Mouse (Mus musculus): Measurements from ENCODE around the gene Pum3. TPM values are rescaled to one million over a fixed set of nuclear protein-coding genes. Genes with fewer than 3 reads are reported as not detected.
"Not testable (repeated sequence)": the region's sequence is repeated elsewhere in the genome, so short reads cannot be mapped to it uniquely, and the experiment has no call there.

Gene Pum3
- polyA plus RNA-seq, 1 experiment = 20.0 TPM

- DNase-seq (ENCODE audit: low spot score) = no peak
Observed at GRCm38 (mm10) chr19:27392431-27392830, 37.2 kb downstream of the Pum3 start.

GRCm38 (mm10) chr19:27391344-27391743, 38.3 kb downstream of the Pum3 start:
- DNase-seq (ENCODE audit: low spot score) = no peak

DNA sequence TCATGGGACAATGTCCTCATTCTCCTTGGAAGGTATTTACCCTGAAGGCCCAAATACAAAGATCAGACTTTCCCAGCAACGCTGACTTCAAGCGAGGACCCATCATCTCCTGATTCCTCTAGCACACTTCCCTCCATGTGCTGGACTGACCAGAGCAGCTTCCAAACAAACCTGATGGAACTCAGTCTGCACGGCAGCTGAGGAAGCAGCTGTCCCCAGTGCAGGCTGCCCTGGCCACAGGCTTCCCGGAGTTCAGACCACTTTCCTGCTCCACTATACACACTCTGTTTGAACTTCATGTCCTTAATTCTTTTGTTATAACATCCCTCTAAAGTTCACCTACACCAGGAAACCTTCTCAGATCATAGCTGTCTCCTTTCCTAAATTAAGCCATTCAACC, 40.1 kb downstream of the Pum3 start:
- DNase-seq (ENCODE audit: low spot score) = not testable (repeated sequence)

DNA sequence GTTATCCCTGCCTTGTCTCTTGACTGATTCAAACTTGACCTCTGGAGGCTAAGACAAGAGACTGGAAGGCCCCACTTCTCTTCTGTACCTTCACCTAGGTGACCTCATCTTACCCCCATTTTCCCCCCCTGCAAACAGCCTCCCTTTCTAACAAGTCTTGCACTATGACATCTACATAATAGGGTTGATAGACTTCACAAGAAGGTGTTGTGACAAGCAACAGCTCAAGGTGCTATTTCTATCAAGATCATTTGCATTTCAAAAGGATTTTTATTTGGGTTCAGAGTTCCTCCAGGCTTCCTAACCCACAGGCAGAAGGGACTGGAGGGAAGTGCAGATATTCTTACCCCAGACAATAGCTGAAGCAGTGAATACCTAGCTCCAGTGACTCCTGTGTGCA, 44.3 kb downstream of the Pum3 start:
- no peak for DNase-seq (ENCODE audit: low spot score)

GRCm38 (mm10) chr19:27383266-27383665, 46.4 kb downstream of the Pum3 start:
- no peak for DNase-seq (ENCODE audit: low spot score)

GRCm38 (mm10) chr19:27382131-27382530, 47.5 kb downstream of the Pum3 start:
- no peak for DNase-seq (ENCODE audit: low spot score)

- DNase-seq (ENCODE audit: low spot score) = no peak
Observed at GRCm38 (mm10) chr19:27379712-27380401, 49.8 kb downstream of the Pum3 start.

DNA sequence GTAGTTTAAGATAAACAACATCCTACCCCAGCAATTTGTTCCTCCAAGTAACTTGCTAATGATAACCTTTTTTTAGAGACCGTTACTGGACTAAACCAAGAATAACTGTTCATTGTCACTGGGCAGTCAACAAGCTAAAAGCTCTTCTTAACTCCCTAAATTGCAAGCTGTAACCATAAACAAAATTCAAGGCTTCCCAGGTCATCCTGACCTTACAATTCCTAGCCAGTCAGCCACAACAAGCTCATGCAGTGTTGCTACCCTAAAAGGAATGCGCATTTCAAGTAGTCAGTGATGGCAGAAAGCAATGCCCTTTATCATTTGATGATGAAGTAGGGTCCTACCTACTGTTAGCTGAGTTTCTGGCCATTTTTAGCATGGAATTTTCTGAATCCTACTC, 58.8 kb downstream of the Pum3 start:
- no peak for DNase-seq (ENCODE audit: low spot score)

DNA sequence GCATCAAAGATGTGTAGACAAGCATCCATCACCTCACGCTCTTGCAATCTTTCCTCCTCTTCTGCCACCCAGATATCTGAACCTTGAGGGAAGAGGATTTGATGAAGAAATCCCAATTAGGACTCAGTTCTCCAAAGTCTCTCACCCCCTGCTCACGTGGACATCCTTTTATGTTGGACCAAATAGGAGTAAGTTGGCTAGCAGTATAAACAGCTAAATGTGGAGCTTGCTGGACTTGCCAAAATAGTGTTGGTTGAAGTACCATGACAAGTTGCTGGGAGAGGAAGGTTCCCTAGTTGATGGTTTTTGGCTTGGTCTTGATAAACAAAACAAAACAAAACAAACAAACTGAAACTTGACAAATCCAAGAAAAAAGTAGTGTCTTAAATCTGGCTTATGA, 59.5 kb downstream of the Pum3 start:
- DNase-seq (ENCODE audit: low spot score) = no peak

- no peak for DNase-seq (ENCODE audit: low spot score)
Observed at GRCm38 (mm10) chr19:27369461-27370135, 60.0 kb downstream of the Pum3 start.

- no peak for DNase-seq (ENCODE audit: low spot score)
Observed at GRCm38 (mm10) chr19:27366113-27366746, 63.4 kb downstream of the Pum3 start.

DNA sequence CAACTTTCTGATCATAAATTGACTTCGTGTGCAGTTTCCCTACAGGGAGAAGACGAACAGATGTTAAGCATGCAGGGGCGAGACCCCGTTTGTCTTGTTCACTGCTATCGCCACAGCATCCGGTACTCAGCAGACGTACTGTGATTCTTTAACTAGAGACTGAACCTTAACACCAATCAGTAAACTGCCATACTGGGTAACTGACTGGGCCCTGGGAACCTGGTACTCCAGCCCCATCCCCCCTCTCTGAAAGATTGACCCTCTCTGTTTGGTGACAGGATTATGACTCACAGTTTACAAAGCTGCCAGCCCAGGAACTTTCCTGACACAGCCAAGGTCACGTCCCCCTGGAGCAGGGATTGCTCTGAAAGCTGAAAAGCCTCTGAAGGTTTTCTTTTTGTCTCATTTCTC, 65.1 kb downstream of the Pum3 start:
- no peak for DNase-seq (ENCODE audit: low spot score)

DNA sequence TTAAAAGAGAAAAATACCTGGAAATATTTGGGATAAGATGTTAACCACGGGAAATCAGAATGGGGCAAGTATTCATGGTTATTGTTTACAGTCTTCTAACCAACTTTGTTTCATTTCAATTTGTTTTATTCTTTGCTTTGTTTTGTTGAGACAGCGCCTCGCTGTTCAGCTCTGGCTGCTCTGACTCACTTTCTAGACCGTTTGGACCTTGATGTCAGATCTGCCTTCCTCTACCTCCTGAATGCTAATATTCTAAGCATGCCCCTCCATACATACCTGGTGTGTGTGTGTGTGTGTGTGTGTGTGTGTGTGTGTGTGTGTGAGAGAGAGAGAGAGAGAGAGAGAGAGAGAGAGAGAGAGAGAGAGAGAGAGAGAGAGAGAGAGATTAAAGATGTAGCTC, 65.7 kb downstream of the Pum3 start:
- DNase-seq (ENCODE audit: low spot score) = no peak

GRCm38 (mm10) chr19:27360381-27360780, 69.2 kb downstream of the Pum3 start:
- no peak for DNase-seq (ENCODE audit: low spot score)

- no peak for DNase-seq (ENCODE audit: low spot score)
Observed at GRCm38 (mm10) chr19:27351700-27352099, 77.9 kb downstream of the Pum3 start.

DNA sequence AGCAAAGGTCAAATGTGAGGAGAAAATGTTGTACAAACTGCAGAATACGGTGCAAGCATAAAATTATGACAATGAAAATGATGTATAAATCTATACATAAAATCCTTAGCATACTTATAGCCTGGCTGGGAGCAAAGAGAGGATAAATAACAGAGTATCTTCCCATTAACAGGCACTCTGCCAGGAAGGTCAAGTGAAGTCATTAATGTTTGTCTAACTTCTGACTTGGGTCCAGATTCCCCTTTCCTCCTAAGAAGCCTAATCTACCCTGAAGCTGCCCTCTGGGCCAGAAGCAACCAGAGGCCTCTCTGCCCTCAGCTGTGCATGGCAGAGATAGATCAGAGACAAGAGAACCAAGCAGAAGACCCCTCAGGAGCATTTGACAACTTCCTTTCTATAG, 83.1 kb downstream of the Pum3 start:
- DNase-seq (ENCODE audit: low spot score) = no peak

Other genes starting within 250 kb of the Pum3 start
- gene Vldlr, start 213.3 kb downstream of the Pum3 start, polyA plus RNA-seq (2012; rRNA removed) = 14.2 and 16.0 TPM in 2 replicates
- gene Kcnv2, start 107.2 kb downstream of the Pum3 start, polyA plus RNA-seq (2012; rRNA removed) = 0.03 and 0.09 TPM in 2 replicates